Mouse (Mus musculus) cortical plate, adult 2 months (tissue): ENCODE data around the gene Abcf3.

ENCODE experiments used
- CTCF ChIP-seq: fragments of 200-500 bp; IDR thresholded peaks from 2 replicates; pipeline ENCODE4 v1.5.1; 2011; ENCODE audit warnings: mild to moderate bottlenecking, control low read depth, low read length; ENCODE audit not compliant: insufficient read depth; ENCODE audit errors: extremely low read depth
- POLR2A ChIP-seq: fragments of 200-500 bp; IDR thresholded peaks from 2 replicates; pipeline ENCODE4 v1.6.1; 2011; ENCODE audit warnings: mild to moderate bottlenecking, low read length, control low read depth; ENCODE audit not compliant: insufficient read depth; ENCODE audit errors: extremely low read depth

DNA sequence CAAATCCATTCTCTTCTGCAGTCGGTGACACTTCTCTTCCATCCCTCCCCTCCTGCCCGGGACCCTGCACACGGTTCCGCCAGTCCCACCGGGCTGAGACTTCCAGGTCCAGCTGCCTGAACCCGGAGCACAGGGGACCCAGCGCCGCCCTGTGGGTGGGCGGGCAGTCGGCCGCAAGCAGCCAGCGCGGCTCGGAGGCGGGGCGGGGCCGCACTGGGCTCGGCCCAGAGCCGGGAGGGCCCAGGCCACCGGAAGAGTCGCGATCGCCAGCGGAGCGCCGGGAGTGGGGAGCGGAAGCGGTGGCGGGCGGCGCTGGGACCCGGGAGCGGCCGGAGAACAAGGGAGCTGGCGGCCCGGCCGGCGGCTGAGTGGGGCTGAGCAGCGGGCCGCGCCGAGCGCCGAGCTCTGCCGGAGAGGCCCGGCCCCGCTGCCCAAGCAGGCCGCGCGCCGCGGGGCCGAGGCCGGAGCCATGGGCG is 31.6 kb upstream of the Abcf3 start, which contains the start of gene Dvl3:
- TF ChIP-seq POLR2A (0 out of 2 replicates have a peak, but pooled peaks have one; percentile 14), CTCF (no peak)
